Mouse (Mus musculus) sigmoid colon, adult 10 weeks (tissue): ENCODE data around the gene H2-Ab1. TPM values are rescaled to one million over a fixed set of nuclear protein-coding genes. Genes with fewer than 3 reads are reported as not detected.

Experiments used
- polyA plus RNA-seq: library from polyadenylated mRNA; stranded (reverse); fragments of 350-450 nt; fragmentation: Illumina TruSeq; extraction: RNeasy Lipid Tissue Mini Kit (QIAGEN cat#74804); gene quantifications from one replicate; pipeline ENCODE4 v1.2.3, GENCODE M21; 2014; ENCODE audit warnings: low read depth, low replicate concordance

The H2-Ab1 gene
- polyA plus RNA-seq, result 61.2 TPM

DNA sequence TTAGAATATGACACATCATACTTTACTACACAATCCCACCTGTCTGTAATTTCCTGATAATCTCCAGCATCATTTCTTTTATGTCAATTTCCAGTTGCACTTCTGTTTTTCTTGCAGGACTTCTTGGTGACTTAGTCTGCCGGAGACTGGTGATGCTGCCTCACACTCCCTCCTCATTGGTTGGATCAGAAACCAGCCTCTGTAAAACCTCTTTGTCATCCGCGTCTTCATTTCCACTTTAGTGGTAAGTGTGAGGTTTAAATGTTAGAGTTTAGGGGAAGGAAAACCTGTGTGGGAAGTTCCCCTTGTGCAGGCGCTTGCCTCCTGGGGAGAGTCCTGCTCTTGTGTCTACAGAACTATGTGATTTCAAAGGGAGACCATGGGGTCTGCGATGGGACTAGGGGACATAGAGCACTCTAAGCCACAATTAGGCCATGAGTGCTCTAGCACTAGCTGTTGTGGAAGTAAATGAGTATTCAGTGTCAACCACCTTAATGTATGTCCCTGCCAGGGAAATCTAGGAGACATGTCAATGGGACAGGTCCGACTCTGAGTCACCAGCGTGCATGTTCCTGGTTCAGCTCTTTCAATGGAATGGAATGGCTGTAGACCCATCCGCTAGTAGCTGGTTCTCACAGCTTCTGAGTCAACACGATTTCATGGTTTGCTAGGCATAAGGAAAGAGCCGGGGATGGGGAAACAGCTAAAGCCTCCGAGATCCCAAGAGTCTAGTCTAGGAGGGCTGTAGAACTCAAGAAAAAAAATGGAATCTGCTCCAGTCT lies at the start of gene H2-Ab1:
H2-Ab1 (plus strand) TSS at position 96 of the 782 bp plus-strand sequence.

DNA sequence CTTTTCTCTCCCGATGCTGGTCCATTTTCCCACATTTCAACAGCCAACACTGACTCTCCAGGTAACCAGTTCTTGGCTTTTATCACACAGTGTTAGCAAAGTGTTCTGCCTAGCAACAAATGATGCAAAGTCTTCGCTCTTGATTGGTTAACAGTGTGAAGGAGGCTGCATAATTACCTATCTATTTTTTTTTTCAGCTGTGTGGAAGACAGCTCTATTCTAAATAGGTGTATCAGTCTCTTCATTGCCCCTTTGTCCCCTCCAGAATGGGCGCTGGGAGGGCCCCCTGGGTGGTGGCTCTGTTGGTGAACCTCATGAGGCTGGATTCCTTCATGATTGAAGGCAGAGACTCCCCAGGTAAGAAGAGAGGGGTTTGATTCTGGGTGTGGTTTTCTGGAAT lies 18.8 kb upstream of the H2-Ab1 start, which contains the start of gene H2-Ob:
H2-Ob (plus strand) TSS at position 198 of the 400 bp plus-strand sequence.

DNA sequence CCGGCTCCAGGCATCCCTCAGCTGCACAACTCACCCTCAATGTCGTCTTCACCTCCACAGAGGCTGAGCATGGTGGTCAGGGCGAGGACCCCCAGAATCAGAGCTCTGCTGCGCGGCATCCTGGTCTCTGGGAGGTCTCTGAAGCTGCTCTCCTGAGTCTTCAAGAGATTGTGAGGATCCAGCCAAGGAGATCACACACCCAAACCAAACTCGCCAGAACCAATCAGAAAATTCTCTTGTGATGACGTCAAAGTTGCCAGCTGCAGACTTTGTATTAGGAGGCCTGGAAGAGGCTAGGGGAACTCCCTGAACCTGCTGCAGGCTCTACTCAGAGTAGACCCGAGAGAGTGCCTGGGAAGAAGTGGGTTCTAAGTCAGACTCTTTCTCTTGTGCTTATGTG lies 30.2 kb downstream of the H2-Ab1 start, which contains the start of gene H2-Aa:
H2-Aa (minus strand) TSS at position 176 of the 400 bp plus-strand sequence.

DNA sequence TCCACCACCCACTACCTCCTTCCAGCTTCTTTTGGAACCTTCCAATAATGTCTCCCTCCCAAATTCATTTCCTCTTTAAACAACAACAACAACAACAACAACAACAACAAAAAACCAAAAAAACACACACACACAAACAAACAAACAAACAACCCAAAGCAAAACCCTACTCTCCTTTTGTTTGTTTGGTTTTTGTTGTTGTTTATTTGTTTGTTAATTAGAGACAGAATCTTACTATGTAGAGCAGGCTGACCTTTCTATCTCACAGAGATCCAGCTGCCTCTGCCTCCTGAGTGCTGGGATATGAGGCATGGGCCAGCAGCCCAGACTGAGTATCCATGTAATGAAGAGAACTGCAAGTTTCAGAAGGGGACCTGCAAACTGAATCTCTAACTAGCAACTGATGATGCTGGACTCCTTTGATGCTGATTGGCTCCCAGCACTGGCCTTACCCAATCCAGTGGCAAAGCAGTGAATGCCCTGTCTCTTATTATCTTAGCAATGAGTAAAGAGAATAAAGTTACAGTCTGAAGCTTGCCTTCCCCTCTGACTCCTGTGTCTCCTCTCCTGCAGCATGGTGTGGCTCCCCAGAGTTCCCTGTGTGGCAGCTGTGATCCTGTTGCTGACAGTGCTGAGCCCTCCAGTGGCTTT lies 48.0 kb downstream of the H2-Ab1 start, which contains the start of gene H2-Eb1:
H2-Eb1 (plus strand) TSS at position 488 of the 651 bp plus-strand sequence.

Other genes with a start within 250 kb of the H2-Ab1 start
- gene Ring1, start 233.0 kb upstream of the H2-Ab1 start, polyA plus RNA-seq, result 1.8 TPM
- gene H2-Ke6, start 229.6 kb upstream of the H2-Ab1 start, polyA plus RNA-seq, result 1.2 TPM
- gene Slc39a7, start 226.0 kb upstream of the H2-Ab1 start, polyA plus RNA-seq, result 0.88 TPM
- gene Rxrb, start 225.9 kb upstream of the H2-Ab1 start, polyA plus RNA-seq, result 1.5 TPM
- 0.19 TPM for gene Col11a2, start 218.3 kb upstream of the H2-Ab1 start, polyA plus RNA-seq
- not detected for gene H2-Oa, start 165.3 kb upstream of the H2-Ab1 start, polyA plus RNA-seq
- 1.8 TPM for gene H2-DMa, start 138.1 kb upstream of the H2-Ab1 start, polyA plus RNA-seq
- 212 TPM for gene Brd2, start 135.1 kb upstream of the H2-Ab1 start, polyA plus RNA-seq
- gene H2-DMb2, start 114.4 kb upstream of the H2-Ab1 start, polyA plus RNA-seq, result 6.1 TPM
- gene H2-DMb1, start 104.6 kb upstream of the H2-Ab1 start, polyA plus RNA-seq, result 6.3 TPM
- gene Tap1, start 70.1 kb upstream of the H2-Ab1 start, polyA plus RNA-seq, result 4.0 TPM
- 7.7 TPM for gene Psmb9, start 69.9 kb upstream of the H2-Ab1 start, polyA plus RNA-seq
- gene Psmb8, start 60.0 kb upstream of the H2-Ab1 start, polyA plus RNA-seq, result 4.4 TPM
- gene Tap2, start 54.2 kb upstream of the H2-Ab1 start, polyA plus RNA-seq, result not detected
- gene H2-Ob, start 18.8 kb upstream of the H2-Ab1 start, polyA plus RNA-seq, result 25.2 TPM
- 101 TPM for gene H2-Aa, start 30.1 kb downstream of the H2-Ab1 start, polyA plus RNA-seq
- 6.3 TPM for gene H2-Eb1, start 48.2 kb downstream of the H2-Ab1 start, polyA plus RNA-seq
- 5.7 TPM for gene H2-Eb2, start 68.0 kb downstream of the H2-Ab1 start, polyA plus RNA-seq
- 1.0 TPM for gene Btnl2, start 97.1 kb downstream of the H2-Ab1 start, polyA plus RNA-seq
- 27.9 TPM for gene Btnl1, start 119.4 kb downstream of the H2-Ab1 start, polyA plus RNA-seq
- gene BC051142, start 141.1 kb downstream of the H2-Ab1 start, polyA plus RNA-seq, result 2.1 TPM
- 33.2 TPM for gene Btnl4, start 219.6 kb downstream of the H2-Ab1 start, polyA plus RNA-seq